Mouse (Mus musculus) ES-Bruce4 (cell line): ENCODE measurements around the gene Rxfp4.

ENCODE experiments used
- CTCF ChIP-seq: IDR thresholded peaks from one replicate; pipeline ENCODE4 v1.8.1; 2011; ENCODE audit warnings: low read depth, low read length
- POLR2A ChIP-seq: IDR thresholded peaks from one replicate; pipeline ENCODE4 v1.8.1; 2011; ENCODE audit warnings: low read length; ENCODE audit not compliant: insufficient read depth

- TF ChIP-seq CTCF (no peak), POLR2A (no peak)
These were observed 6.9 kb upstream of the Rxfp4 start for GRCm38 (mm10) chr3:88659798-88660197.
